Mouse (Mus musculus): ENCODE measurements around the gene Stn1.

- TF ChIP-seq POLR2A (IDR thresholded peaks at IDR 0.05; ENCODE audit: borderline replicate concordance, insufficient read depth, low read length) (no peak), CTCF (IDR thresholded peaks at IDR 0.05; ENCODE audit: borderline replicate concordance, insufficient read depth, low read depth, low read length) (no peak)
Measured at GRCm38 (mm10) chr19:47537300-47537792, at the start of gene Stn1.
